Mouse (Mus musculus) embryonic fibroblast, embryonic 13.5 days (primary cell): Measurements from ENCODE around the gene Ogfrl1. TPM values are rescaled to one million over a fixed set of nuclear protein-coding genes. Genes with fewer than 3 reads are reported as not detected.

Source experiments
- H3K27ac ChIP-seq: 2 replicates; pipeline ENCODE4 v1.5.1; 2012; ENCODE audit warnings: low read length, control low read depth, inconsistent platforms; ENCODE audit not compliant: insufficient read depth
- H3K4me1 ChIP-seq: 2 replicates; pipeline ENCODE4 v1.6.1; 2011; ENCODE audit warnings: low read length; ENCODE audit not compliant: control insufficient read depth, insufficient read depth
- H3K4me3 ChIP-seq: 2 replicates; pipeline ENCODE4 v1.5.1; 2011; ENCODE audit warnings: mild to moderate bottlenecking, control low read depth, low read length; ENCODE audit not compliant: insufficient read depth
- CTCF ChIP-seq: IDR thresholded peaks from 2 replicates; pipeline ENCODE4 v1.5.1; 2011; ENCODE audit warnings: mild to moderate bottlenecking, control low read depth, low read length, moderate library complexity, borderline replicate concordance; ENCODE audit not compliant: insufficient read depth
- POLR2A ChIP-seq: IDR thresholded peaks from 2 replicates; pipeline ENCODE4 v1.6.1; 2011; ENCODE audit warnings: low read depth, mild to moderate bottlenecking, control low read depth, low read length, moderate library complexity
- polyA plus RNA-seq: library from polyadenylated mRNA; stranded (reverse); fragments of >200 nt; gene quantifications from 2 replicates; pipeline ENCODE4 v1.2.4, GENCODE M21; 2011; ENCODE audit warnings: low read depth; ENCODE audit not compliant: missing spikeins, insufficient read length

The Ogfrl1 gene
- polyA plus RNA-seq, 1 experiment = 7.4 TPM

- Histone ChIP-seq H3K4me3 (no peak overlapping the region), H3K4me1 (no peaks in the 10 kb centered on the region), H3K27ac (no peak overlapping the region)
- TF ChIP-seq CTCF (no peak), POLR2A (no peak)
Observed at GRCm38 (mm10) chr1:23391744-23392143, 5.8 kb downstream of the Ogfrl1 start.

GRCm38 (mm10) chr1:23384326-23384725 lies 13.2 kb downstream of the Ogfrl1 start:
- Histone ChIP-seq H3K4me3 (no peak overlapping the region), H3K4me1 (peaks cover 3% of the 10 kb centered on the region; the same call in 1 of the 2 replicates), H3K27ac (no peak overlapping the region)
- TF ChIP-seq POLR2A (no peak), CTCF (no peak)

GRCm38 (mm10) chr1:23382806-23383653 lies 14.5 kb downstream of the Ogfrl1 start:
- TF ChIP-seq POLR2A (peak; percentile 56), CTCF (no peak)

GRCm38 (mm10) chr1:23382461-23382805 lies 15.1 kb downstream of the Ogfrl1 start:
- TF ChIP-seq CTCF (no peak), POLR2A (no peak)
- H3K4me1 ChIP-seq = peaks cover 3% of the 10 kb centered on the region; the same call in 1 of the 2 replicates
- peak overlapping the region; percentile 76 for H3K4me3 ChIP-seq
- no peak overlapping the region; the same call in 1 of the 2 replicates for H3K27ac ChIP-seq

More at GRCm38 (mm10) chr1:23382806-23383653, 14.5 kb downstream of the Ogfrl1 start:
- Histone ChIP-seq H3K27ac (peak overlapping the region; percentile 74; the same call in 1 of the 2 replicates), H3K4me1 (peaks cover 3% of the 10 kb centered on the region; the same call in 1 of the 2 replicates), H3K4me3 (peak overlapping the region; percentile 76)

GRCm38 (mm10) chr1:23382037-23382436 lies 15.5 kb downstream of the Ogfrl1 start:
- TF ChIP-seq CTCF = no peak
- no peak for TF ChIP-seq POLR2A
- H3K4me3 ChIP-seq = peak overlapping the region; percentile 76
- H3K4me1 ChIP-seq = peaks cover 3% of the 10 kb centered on the region; the same call in 1 of the 2 replicates
- no peak overlapping the region for H3K27ac ChIP-seq

- TF ChIP-seq CTCF = no peak
- no peak for TF ChIP-seq POLR2A
- Histone ChIP-seq H3K4me1 (peaks cover 3% of the 10 kb centered on the region; the same call in 1 of the 2 replicates), H3K27ac (no peak overlapping the region), H3K4me3 (no peak overlapping the region)
Observed at GRCm38 (mm10) chr1:23379911-23380740, 17.4 kb downstream of the Ogfrl1 start.

GRCm38 (mm10) chr1:23379321-23379720 lies 18.3 kb downstream of the Ogfrl1 start:
- no peak overlapping the region for H3K4me3 ChIP-seq
- no peak for TF ChIP-seq POLR2A
- TF ChIP-seq CTCF = no peak

GRCm38 (mm10) chr1:23377572-23377971 lies 20.0 kb downstream of the Ogfrl1 start:
- H3K4me1 ChIP-seq = peaks cover 3% of the 10 kb centered on the region; the same call in 1 of the 2 replicates
- H3K27ac ChIP-seq = no peak overlapping the region
- no peak for TF ChIP-seq CTCF
- TF ChIP-seq POLR2A = no peak
- no peak overlapping the region for H3K4me3 ChIP-seq

More at GRCm38 (mm10) chr1:23379321-23379720, 18.3 kb downstream of the Ogfrl1 start:
- Histone ChIP-seq H3K27ac (no peak overlapping the region), H3K4me1 (peaks cover 3% of the 10 kb centered on the region; the same call in 1 of the 2 replicates)

GRCm38 (mm10) chr1:23374156-23374555 lies 23.4 kb downstream of the Ogfrl1 start:
- Histone ChIP-seq H3K4me1 (no peaks in the 10 kb centered on the region), H3K27ac (no peak overlapping the region), H3K4me3 (no peak overlapping the region)
- TF ChIP-seq CTCF (no peak), POLR2A (no peak)
